Mouse (Mus musculus) T-cell, adult 2 months (primary cell): ENCODE measurements at regions not wholly inside any gene's neighbourhood (a gene's known extent, or its start where the extent isn't known, plus 50 kb on each side); places are given as distances from the start of the nearest gene placed in this dataset.

ENCODE experiments used
- DNase-seq: peaks from one replicate; pipeline ENCODE4 v3.0.0; 2022; ENCODE audit warnings: low spot score

DNA sequence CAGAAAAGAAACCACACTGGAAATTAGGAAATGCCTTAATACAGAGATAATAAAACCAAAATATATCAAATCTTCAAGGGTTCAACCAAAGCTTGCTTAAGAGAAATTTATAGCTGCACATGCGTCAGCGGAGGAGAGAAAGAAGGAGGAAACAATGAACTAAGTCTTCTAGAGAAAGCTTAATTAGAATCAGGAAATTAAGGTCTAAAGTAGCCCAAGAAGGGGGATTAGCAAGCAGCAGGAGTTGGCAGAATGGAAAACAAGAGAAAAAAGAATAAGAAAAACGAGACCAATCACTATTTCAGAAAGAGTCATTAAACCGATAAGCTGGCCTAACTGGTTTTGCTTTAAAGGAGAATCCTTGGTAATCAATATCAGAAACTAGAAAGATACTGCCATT, 119.4 kb upstream of the Irf2bp2 start:
- no peak for DNase-seq

DNA sequence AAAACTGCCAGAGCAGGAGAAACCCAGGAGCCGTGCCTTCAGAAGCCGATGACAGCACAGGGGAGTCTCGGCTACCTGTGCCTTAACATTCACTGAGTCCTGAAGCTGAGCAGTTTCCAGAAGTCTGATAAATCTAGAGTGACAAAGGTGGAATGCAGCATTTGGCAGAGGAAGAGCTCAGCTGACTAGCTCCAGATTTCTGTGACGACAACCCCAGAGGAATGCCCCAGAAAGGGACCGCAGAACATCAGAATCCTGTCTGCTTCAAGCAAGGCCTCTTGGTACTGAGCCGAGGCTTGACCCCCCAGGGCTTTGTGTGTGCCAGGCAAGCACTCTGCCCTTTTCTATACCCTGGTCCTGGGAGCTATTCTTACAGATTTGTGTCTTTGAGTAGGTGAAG, 119.0 kb upstream of the Irf2bp2 start:
- no peak for DNase-seq

DNA sequence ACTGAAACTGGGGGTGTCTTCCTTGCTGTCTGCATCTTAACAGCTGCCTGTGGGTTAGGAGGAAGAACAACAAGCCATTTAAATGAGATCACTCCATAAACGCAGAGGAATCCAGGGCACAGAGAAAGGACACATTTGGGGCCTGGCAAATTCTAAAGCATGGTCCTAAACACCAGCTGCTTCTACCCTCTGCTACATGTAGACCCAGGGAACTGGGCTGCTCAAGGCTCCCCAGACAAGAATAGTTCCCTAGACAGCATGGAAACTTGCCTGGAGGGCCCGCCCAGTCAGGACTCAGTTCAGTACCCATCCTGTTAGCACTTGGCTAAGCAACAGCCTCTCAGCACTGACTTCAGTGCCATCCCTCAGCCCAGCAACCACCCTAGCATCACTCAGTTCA, 115.2 kb upstream of the Irf2bp2 start:
- no peak for DNase-seq

DNA sequence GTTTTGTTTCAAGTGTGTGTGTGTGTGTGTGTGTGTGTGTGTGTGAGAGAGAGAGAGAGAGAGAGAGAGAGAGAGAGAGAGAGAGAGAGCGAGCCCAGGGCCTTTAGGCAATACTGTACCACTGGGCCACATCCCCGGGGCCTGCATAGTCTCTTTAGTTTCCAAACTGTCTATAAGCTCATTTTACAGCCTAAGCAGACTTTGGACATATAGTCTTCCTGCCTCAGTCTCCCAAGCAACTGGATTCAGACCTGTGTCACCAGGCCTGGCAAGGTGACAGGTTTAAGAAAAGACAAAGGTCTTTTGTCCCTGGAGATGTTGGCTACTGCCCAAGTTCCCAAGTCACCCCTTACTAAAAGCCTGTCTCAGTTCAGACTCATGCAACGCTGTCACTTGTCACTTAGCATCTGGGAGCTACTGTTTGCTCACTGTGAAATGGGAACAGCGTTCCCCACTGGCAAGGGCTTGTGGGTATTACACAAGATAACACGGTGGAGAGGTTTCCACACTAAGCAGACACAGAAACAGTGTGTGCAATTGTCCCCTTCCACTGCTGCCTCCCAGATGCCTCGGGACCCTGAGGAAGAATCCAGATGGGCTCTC, 113.6 kb upstream of the Irf2bp2 start:
- no peak for DNase-seq

DNA sequence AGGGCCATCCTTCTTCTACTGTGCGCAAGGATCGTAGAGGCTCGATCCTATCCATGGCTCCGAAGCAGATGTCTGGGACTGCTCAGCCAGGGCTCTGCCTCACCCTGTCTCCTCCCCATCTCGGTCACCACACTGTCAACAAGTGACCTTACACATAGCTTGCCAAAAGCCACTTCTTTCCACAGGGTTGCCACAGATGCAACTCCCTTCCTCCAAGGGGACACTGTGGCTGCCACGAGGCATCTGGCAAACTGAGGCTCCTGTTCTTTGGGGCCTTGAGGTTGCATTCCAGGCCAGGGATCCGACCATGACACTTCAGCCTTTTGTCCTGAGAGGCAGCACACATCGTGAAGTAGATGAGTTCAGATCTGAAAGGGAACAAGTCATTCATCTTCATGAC, 112.5 kb upstream of the Irf2bp2 start:
- no peak for DNase-seq

DNA sequence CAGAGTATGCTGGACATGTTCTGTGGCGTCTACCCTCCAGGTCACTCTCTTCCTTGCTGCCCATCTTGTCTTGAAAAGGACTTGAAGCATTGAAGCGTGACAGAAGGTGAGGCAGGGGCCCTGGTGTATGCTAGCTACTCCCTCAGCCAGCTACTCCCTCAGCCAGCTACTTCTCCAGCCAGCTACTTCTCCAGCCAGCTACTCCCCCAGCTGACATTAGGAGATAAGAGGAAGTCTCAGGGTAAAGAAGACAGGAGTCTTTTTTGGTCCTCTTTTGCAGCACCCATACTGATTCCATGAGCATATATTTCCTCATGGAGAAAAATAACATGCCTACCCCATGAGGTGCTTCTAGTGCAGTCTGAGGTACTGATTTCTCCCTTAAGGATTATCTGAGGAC, 111.6 kb upstream of the Irf2bp2 start:
- no peak for DNase-seq

DNA sequence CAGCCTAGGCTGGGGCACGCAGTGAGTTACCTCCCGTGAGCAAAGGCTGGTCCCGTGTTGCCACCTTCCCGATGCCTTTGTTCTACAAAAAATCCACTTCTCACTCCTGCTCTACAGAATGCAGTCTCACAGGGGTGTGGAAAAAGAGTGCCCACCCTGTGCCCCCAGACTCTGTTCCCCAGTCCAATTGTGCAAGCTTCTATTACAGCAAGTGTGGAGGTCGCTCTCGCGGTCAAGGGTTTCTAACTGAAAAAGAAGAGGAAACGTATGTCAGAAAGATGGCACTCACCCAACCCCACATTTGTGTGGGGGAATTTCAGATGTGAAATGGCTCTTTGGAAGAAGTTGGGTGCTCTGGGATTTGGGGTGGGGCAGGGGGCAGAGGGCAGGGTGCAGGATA, 110.9 kb upstream of the Irf2bp2 start:
- DNase-seq, result no peak

DNA sequence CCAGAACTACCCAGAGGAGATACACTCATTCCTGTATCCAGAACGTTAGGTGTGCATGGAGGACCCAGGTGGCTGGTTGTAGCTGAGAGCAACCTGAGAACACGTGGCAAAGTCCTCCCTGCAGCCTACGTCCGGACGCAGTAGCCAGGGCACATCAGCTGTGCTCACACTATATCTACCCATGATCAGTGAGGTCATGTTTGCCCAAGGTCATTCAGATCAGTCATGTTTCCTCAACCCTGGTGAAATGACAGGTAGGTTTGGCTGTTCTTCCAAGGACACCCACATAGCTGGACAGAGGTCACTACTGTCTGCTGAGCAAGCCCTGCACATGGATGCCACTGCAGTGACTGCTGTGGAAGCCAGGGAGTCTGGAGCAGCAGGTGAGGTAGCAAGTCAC, 109.8 kb upstream of the Irf2bp2 start:
- no peak for DNase-seq

DNA sequence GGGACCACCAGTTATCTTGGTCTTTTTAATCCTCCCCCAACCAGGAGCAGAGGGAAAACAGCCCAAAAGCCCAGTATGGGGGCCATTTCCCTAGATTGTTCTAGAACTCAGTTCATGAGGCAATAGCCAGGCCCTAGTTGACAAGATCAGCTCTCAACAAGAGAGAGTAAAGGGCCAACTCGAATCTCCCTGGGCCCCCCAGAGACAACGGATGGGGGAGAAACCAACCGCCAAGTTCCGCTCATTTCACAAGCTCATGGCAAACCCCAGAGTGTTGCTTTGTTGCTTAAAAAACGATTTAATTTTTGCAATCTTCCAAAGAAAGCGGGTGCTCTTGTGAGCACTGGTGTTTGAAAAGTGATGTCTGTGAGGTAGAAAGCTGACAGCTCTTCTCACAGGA, 108.5 kb upstream of the Irf2bp2 start:
- DNase-seq, result no peak

DNA sequence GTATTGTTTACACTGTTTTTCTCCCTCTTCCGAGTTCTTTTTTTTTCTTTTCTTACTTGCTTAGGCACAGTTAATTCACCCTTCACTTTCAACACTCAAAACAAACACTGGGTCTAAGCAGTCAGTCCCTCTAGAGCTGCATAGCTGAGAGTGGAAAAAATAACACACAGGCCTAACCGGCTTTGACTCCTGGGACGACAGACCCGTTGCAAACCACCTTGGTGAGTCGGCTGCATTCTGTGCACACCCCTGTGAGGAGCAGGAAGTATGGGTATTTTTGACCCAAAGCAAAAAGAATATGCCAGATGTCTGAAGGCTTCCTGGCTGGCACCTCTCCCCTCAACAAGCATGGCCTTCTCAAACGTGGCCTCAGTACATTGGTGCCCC, 105.6 kb upstream of the Irf2bp2 start:
- DNase-seq, result peak; percentile 30

DNA sequence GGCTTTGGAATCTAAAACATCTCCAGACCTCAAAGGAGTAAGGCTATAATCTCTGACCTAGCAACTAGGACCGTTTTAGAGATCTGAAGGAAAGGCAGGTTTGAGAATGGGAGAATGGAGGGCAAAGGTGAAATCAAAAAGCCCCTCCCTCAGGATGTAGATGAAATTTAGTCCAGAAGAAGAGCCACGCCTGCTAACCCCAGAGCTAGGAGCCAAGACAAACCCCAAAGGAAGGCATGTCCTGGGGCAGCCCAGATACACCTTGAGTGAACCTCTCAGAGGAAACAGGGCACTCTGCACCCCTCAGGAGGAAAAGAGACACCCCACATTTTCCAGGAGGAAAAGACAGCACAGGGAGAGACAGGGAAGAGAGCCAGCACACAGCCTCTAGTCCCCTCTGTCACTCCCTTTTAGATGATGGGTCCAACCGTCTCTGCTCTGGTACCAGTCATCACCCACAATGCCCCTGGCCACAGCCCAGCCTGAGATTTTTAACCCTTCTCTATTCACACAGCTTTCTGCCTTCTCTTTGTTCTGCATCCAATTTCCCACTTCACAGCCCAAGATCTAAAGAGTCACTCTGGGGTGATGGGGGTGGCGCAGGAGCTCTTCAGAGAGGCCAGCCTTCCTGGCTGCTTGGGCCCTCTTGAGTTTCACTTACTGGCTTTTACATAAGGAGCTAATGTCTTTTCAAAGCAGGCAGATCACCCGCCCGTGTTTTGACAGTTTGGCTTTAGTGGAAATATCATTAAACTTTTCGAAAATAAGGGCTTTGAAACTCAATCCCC, 105.0 kb upstream of the Irf2bp2 start:
- peak; percentile 39 for DNase-seq

DNA sequence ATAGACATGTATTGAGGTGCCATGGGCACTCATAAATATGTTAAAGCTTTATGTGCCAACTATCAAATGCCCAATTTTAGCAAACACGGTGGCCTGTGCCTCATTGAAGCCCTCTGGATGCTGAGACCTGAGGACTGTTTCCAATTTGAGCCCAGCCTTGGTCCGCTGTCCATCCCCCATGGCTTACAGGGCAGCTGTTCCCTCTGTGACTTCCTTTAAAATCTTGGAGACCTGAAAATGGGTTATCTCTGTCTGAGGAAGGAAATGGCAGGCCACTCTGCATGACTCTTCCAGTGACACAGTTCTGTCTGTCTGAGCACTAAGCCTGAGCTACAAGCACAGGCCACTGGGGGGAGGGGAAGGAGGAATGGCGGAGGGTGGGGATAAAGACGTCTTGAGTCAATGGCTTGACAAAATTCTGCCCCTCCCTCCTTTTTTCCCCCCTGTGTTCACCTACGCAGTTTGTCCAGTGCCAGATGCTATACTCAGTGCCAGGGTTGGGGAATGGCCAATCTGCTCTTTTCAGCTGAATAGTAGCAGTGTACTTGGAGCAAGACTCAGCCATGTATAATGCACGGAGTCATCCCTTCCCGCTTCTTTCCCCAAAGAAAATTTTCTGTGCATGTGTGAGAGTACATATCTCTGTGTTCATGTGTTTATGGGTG, 102.7 kb upstream of the Irf2bp2 start:
- no peak for DNase-seq

DNA sequence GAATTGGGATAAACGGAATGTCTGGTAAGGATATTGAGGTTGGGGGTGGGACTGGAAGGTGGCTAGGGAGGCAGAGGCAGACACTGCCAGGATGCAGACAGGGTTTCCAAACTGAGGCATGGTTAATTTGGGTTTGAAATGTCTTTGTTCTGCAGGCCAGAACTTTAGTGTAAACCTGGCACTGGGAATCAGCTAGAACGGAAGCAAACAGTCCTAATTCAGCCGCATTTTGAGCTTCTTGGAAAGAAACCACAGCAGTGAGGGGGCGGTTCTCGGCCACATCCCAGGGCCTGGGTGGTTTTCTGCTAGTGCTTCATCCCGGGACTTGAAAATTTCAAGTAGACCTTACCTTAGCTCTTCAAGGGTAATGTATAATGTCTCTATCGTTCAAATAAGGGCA, 100.6 kb upstream of the Irf2bp2 start:
- no peak for DNase-seq

DNA sequence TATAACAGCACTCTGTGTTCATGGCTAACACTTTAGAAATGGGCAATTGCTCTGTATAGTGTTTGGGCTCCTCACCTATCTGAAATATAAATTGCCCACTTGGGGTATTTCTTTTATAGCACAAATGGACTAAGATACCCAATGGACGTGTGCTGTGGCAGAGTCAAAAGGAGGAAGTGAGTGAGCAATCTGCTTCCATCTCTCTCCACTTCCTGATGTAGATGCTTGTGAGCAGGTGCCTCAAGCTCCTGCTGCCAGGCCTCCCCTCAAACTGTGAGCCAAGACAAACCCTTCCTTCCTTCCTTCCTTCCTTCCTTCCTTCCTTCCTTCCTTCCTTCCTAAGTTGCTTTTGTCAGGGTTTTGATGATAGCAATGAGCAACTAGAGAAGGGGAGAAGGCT, 99.9 kb upstream of the Irf2bp2 start:
- DNase-seq, result no peak

DNA sequence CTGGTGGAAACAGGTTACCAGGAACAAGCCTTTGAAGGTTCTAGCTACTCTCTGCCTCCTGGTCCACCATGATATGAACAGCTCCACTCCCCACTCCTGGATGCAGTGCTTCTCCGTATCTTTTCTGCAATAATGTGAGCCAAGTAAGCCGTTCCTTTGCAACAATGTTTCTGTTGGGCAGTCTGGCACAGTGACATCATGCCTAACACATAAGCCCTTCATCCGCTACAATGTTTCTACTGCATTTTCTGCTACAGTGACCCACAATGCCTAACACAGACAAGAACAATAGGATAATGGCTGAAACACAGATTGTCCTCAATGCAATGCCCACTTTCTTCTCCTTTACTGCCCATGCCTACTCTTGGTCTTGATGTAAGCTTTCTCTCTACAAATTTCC, 98.9 kb upstream of the Irf2bp2 start:
- no peak for DNase-seq

DNA sequence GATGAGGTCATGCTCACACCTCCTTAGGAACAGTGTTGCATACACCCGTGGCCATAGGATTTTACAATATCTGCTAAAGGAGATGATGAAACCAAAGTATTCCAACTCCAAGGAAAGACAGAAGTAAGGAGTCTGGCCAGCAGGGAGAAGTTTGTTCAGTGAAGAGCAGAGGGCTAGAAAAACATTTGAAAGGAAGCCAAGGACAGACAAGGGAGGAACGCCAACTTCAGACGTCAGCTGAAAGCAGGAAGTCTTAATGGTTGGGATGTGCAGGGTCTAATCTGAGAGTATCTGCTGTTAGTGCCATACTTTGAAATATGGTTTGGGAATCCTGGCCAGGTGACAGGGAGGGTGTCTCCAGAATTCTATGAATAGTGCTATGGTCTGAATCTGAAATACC, 98.5 kb upstream of the Irf2bp2 start:
- DNase-seq, result no peak

DNA sequence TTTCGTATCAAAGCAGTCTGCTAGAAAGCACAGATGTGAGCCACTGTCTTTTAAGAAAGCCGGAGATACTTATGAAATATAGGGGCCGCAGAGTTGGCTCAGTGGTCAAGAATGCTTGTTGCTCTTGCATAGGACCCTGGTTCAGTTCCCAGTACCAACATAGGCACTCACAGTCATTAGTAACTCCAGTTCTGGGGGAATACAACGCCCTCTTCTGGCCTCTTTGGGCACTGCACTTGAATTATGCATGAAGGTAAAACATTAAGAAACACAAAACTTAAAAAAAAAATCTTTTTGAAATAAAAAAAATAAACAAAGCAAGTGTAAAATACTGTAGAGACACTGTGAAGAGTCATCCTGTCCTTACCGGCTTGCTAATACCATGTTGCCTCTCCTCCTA, 94.7 kb upstream of the Irf2bp2 start:
- DNase-seq, result no peak

DNA sequence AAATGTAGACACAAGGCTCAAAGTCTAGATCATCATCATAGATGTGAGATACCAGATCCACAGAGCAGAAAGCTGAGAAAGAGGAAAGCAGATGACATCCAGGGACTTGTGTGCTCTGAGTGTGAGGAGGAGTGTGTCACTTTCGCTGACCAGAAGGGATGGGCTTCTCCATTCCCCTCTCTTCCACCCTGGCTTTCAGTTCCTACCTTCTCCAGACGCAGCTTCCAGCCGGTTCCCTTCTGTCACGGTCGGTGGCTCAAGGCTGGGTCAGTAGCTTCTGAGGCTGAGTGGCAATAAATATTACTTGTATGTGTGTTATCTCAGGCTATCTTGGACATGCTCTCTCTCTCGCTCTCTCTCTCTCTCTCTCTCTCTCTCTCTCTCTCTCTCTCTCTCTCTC, 94.2 kb upstream of the Irf2bp2 start:
- no peak for DNase-seq

DNA sequence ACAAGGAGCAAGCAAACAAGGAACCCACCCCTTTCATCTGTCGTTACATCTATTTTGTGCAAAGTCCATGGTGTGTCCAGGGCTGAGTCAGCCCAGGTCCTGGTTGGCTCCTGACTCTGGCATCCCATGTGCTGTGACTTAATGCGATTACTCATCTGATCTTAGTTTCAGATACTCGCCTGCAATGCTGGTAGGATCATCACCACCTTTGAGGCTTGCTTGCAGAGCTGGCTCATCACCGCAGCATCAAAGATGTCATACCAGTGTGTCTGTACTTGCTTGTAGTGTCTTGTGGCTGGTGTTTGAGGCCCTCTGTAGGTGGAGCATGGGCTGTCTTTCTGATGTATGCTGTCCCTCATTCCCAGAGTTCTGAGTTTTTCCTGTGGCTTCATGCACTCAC, 93.0 kb upstream of the Irf2bp2 start:
- DNase-seq, result peak; percentile 34

DNA sequence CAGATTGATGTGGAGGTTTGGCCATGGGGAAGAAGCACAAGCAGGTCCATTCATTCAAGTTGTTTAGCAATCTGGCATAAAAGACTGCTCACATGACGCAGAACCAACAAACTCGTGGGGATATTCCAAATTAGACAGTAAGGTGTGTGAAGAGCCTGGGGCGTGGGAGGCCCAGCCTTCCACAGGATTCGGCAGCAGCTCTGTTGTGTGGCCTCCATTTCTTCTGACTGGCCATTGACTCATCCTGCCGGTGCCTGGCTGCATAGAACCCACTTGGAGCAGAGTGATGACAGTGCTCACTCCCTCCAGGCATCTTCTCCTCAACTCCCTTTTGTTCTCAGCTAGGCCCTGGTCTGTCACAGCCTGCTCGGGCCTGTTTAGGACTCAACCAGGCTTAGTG, 91.6 kb upstream of the Irf2bp2 start:
- no peak for DNase-seq

DNA sequence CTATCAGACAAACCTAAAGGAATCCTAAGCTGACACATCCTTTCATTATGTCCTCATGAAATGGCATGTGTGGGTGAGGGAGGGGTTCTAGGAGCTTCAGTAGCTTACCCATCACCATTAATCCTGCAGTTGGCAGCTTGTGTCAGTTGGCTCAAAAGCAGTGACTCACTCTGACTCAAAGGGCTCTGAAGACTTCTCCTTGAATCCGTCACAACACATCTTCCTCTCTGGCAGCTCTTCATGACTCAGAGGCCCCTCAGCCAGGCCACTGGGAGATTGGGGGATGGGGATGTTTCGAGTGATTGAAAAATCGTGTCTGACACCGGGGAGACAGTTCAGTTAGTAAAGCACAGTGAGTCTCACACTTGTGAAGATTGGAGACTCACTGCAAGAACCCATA, 90.2 kb upstream of the Irf2bp2 start:
- no peak for DNase-seq

DNA sequence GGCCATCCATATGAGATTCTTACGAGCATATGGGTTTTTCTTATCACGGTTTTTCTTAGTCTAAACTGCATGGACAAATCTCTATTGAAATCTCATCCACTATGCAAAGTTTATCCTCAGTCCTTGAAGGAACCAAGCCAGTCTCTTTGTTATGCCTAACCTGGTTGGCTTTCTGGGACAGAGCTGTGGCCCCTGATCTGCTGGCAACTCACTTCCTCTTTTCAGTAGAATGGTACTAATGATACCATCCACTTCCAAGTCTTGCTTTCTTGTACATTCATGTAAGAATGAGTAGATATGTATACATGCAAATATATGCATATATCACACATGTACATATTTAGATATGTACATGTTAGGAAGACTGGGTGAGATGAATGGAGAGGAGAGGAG, 89.8 kb upstream of the Irf2bp2 start:
- no peak for DNase-seq

DNA sequence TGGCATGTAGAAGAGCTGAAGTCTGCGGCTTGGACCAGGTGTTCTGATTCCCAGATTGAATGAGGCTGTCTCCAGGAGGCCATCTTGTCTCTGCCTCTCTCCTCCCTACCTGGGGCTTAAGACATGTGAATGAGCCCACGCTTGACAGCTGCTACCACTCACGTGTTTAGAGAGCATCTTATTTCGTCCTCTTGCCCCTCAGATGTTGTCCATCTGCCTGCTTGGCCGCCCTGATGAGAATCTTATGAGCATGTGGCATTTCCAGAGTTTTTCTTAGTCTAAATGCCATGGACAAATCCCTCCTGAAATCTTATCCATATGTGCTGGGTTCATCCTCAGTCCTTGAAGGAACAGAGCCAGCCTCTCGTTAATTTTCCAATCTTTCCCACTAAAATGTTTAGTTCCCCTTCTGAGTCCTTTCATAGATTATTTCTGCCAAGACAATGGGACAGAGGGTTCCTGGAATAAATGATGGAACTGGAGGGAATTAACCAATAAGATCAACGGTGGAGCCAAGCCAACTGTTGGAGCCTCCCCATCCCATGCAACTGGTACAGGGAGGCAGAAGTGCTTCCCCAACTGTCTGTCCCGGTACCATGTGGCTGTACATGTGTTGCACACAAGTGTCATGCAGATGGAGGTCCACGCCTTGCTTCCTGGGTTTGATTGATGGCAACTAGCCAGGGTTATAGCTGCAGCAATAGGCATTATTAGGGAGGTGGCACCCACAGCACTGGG, 89.2 kb upstream of the Irf2bp2 start:
- DNase-seq, result no peak
